Mouse (Mus musculus) CD8-positive naive resting alpha-beta T cell, adult 57 days (primary cell): ENCODE results near the gene Plk5. TPM values are rescaled to one million over a fixed set of nuclear protein-coding genes. Genes with fewer than 3 reads are reported as not detected.

Experiments used
- total RNA-seq: library from RNA; stranded (reverse); gene quantifications from one replicate; pipeline ENCODE4 v1.2.4, GENCODE M21; 2023

Plk5 gene
- not detected for total RNA-seq

DNA sequence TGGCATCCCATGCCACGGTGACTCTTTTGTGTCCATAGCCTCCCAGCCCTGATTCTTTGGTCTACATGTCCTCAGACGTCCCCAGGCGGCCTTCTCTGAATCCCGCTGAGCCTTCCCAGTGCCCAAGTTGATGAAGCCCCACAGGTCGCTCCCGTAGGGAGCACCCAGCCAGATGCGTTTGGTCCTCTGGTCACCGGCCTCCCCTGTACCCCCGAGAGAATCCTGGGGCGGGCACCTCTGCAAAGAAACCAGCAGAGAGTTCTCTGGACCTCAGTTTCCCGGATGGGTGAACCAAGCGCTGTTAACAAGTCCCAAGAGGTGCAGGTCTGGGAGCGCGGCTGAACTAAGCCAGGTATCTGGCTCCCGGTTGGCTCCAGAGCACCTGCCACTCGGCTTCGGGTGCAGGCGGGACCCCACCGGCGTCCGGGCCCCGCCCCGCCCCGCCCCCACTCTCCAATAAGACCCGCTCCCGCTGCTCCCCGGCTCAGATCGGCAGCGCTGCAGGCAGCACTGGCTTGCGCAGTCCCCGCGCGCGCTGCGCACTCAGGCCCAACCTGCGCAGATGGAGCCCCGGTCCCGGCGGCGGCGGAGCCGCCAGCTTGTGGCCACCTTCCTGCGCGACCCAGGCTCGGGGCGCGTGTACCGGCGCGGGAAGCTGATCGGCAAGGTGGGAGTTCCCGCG, at the start of gene Plk5:
Gene Plk5 (plus strand): TSS at position 459 of the 682 bp plus-strand sequence.

DNA sequence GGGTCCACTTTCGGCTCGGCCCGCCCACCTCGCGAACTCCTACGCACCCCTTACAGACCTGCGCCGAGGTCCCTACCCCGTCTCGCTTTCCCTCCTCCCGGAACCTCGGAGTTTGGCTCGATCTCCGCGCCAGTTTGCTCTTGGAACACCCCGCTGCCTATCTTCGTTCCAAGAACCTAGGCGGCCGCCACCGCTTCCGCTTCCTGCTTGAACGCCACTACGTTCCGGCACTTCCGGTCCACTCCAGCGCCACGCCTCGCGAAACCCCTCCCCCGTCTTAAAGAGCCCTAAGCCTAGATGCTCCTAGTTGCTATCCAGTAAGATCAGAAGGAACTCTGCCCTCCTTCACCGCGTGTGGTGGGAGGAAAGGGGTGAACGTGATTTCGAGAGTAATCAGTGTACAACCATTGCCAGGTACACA, 35.9 kb upstream of the Plk5 start, which contains the start of gene 2310011J03Rik:
Gene 2310011J03Rik (minus strand): TSS at position 198 of the 421 bp plus-strand sequence.

DNA sequence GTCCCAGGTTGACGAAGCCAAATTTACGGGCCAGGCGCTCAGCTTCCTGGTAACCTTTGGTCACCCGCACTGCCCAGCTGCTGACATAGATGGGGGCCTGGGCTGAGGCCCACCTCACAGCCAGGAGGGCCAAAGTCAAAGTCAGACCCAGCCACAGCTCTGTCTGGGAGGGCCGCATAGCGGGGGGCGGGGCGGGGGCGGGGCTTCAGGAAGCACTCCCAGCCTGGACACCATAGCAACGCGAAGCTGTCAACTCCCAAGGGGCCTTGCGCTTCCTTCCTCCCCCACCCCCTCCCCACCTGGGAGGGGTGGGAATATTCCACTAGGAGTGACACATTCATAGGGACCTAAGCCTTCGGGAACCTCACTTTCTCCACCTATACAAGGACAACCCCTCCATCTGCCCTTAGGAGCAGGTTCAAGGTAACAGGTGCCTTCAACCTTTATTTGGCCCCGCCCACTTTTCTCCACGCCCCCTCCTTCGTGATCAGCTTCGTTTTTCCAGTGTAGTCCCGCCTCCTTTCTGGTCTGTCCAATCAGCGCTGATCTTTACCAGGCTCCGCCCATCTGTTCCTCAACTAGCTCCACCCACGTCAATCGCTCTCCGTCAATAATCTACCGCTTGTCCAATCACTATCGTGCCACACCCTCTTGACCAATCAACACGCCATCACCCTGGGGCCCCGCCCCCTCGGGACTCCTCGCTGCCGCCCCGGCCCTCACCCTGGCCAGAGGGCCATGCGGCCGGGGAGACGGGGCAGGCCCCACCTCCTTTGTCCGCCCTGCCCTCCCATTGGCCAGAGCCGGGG, 26.8 kb upstream of the Plk5 start, which contains the start of the genes Pcsk4 and Reep6:
Gene Pcsk4 (minus strand): TSS at position 226 of the 809 bp plus-strand sequence.
Gene Reep6 (plus strand): TSS at position 681 of the 809 bp plus-strand sequence.

DNA sequence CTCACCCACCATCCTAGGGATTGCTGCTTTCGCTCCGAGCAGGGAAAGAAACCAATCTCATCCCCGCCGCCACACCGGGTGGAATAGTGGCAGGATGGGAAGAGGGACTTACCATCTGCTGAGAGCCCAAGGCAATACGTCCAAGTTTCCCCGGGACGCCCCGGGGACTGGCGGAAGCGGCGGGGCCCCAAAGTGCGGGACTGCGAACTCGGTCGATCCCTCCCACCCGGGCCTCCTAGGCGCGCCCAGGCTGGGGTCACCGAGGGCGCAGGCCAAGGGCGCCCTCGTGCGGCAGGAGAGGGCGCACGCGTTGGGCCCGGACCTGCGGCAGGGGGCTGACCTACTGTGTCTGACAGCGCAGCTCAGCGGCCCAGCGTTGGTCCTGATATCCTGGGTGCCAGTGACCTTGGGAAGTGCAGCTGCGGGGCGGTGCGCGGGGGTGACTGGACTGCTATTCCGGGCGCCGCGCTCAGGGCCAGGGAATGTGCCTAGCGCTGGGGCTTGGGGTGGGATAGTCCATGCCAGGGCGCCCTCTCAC, 7.9 kb upstream of the Plk5 start, which contains the start of gene Adamtsl5:
Gene Adamtsl5 (minus strand): TSS at position 169 of the 538 bp plus-strand sequence.

DNA sequence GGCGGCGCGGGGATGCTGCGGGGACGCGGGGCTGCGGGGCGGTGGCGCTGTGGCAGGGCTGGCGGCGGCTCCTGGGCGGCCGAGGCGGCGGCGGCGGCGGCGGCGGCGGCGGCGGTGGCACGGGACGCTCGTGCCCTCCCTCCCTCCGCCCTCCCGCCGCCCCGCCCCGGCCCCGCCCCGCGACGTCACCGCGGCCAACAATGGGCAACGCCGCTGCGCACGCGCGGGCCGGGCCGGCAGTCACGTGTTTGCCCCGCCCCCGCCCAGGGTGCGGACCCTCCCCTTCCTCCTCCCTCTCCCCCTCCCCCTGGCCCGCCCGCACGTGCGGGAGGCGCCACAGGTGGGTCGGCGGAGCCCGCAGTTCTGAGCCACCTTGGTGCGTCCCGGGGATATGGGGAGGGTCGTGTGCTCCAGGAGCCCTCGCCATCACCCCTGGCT, 31.3 kb downstream of the Plk5 start, which contains the start of gene Mex3d:
Gene Mex3d (minus strand): TSS at position 138 of the 438 bp plus-strand sequence.

DNA sequence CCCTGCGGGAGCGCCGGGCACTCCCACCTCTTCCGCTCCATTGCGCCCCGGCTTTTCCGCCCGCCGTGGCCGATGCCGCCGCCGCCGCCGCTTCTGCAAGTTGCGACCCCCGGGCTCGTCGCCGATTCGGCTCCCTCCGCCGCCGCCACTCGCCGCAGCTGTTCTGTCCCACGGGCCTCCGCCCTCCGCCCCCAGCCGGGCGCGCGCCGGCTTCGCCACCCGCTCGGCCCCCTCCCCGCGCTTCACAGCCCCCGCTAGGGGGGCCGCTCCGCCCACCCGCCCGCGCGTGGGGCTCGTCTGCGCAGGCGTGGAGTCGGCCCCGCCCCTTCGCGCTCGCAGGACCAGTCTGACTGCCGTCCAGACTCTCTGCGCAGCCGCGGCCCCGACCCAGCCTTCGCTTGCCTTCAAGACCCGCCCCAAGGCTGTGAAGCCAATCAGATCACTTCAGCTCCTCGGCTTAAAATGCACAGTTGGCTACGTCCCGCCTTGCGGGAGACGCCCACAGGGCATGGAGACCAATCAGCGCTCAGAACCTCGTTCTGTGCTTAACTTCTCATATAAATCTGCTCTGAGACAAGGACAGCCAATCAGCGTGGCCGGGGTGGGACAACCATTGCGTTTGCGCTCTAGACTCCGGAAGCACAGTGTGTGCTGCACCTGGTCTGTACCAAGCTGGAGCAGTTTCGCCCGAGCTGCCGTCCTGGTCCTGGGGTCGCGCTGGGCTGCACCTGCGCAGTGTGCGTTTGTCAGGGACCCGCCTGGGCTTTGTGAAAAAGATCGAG, 43.1 kb downstream of the Plk5 start, which contains the start of gene Mbd3:
Gene Mbd3 (minus strand): TSS at position 360 of the 782 bp plus-strand sequence.

DNA sequence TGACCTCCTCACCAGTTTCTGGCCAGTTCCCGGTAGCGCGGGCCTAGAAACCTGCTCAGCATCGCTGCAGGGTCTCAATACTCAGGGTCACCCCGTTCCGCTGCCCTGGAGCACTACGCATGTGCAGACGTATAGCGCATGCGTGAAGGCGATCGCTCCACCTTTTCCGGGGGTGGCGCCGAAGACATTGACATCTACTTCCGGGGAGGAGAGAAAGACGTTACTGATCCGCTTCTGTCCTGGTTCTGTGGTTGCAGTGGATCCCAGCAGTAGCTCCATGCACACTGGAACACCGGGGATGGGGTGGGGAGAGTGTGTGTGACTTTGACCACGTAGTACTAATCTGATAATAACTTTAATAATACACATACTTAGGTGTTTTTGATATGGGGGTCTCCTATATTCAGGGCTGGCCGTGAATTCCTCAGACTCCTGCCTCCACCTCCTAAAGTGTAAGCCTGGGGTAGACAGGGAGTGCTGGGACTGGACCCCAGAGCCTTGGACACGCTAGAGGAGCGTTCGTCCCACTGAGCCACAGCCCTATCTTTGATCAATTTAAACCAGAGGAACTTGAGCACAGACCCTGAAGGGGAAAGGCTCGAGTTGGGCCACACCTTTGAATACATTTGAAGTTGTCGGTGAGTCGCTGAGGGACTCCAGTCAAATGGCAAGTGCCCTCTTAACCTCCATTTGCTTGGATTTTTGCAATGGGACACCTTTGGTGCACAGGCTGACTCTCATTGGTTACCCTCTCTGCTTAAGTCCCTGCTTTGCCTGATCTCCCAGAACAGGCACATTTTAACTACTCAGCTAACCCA, 50.6 kb downstream of the Plk5 start, which contains the start of gene Uqcr11:
Gene Uqcr11 (minus strand): TSS at position 147 of the 818 bp plus-strand sequence.

Other genes starting within 250 kb of the Plk5 start
- gene Stk11, start 240.7 kb upstream of the Plk5 start, total RNA-seq, result 128 TPM
- gene Atp5d, start 217.8 kb upstream of the Plk5 start, total RNA-seq, result 159 TPM
- gene Cbarp, start 215.6 kb upstream of the Plk5 start, total RNA-seq, result 24.5 TPM
- 121 TPM for gene Midn, start 208.2 kb upstream of the Plk5 start, total RNA-seq
- 211 TPM for gene Cirbp, start 190.5 kb upstream of the Plk5 start, total RNA-seq
- gene 1600002K03Rik, start 183.5 kb upstream of the Plk5 start, total RNA-seq, result 18.5 TPM
- not detected for gene Efna2, start 177.0 kb upstream of the Plk5 start, total RNA-seq
- 59.2 TPM for gene Mum1, start 130.0 kb upstream of the Plk5 start, total RNA-seq
- gene Ndufs7, start 107.3 kb upstream of the Plk5 start, total RNA-seq, result 94.3 TPM
- not detected for gene Gamt, start 95.4 kb upstream of the Plk5 start, total RNA-seq
- gene Dazap1, start 95.0 kb upstream of the Plk5 start, total RNA-seq, result 161 TPM
- gene Rps15, start 64.0 kb upstream of the Plk5 start, total RNA-seq, result 3,989 TPM
- gene Apc2, start 60.5 kb upstream of the Plk5 start, total RNA-seq, result not detected
- 23.6 TPM for gene 2310011J03Rik, start 35.9 kb upstream of the Plk5 start, total RNA-seq
- gene Pcsk4, start 27.0 kb upstream of the Plk5 start, total RNA-seq, result 3.0 TPM
- gene Reep6, start 26.5 kb upstream of the Plk5 start, total RNA-seq, result 0.24 TPM
- gene Adamtsl5, start 8.0 kb upstream of the Plk5 start, total RNA-seq, result not detected
- gene Mex3d, start 31.2 kb downstream of the Plk5 start, total RNA-seq, result 6.2 TPM
- gene Mbd3, start 43.1 kb downstream of the Plk5 start, total RNA-seq, result 122 TPM
- gene Uqcr11, start 50.4 kb downstream of the Plk5 start, total RNA-seq, result 59.9 TPM
- 102 TPM for gene Tcf3, start 77.2 kb downstream of the Plk5 start, total RNA-seq
- not detected for gene Onecut3, start 138.4 kb downstream of the Plk5 start, total RNA-seq
- not detected for gene Atp8b3, start 182.7 kb downstream of the Plk5 start, total RNA-seq
- gene Rexo1, start 205.1 kb downstream of the Plk5 start, total RNA-seq, result 128 TPM
- gene Klf16, start 220.9 kb downstream of the Plk5 start, total RNA-seq, result 27.5 TPM
- 52.0 TPM for gene Abhd17a, start 233.9 kb downstream of the Plk5 start, total RNA-seq
- gene Scamp4, start 246.4 kb downstream of the Plk5 start, total RNA-seq, result 46.9 TPM
- 6.0 TPM for gene Adat3, start 246.4 kb downstream of the Plk5 start, total RNA-seq
- gene Gm49322, start 249.6 kb downstream of the Plk5 start, total RNA-seq, result 4.5 TPM